Comparison of ENCODE assay signal across 23 mouse cellular contexts in genomic region chr3:92508185-92508584, GRCm38 (mm10). TPM values are rescaled to one million over a fixed set of nuclear protein-coding genes. Genes with fewer than 3 reads are reported as not detected.
"Had no signal": no experiment of that assay in that cellular context is flagged by ENCODE, and none has a peak within 500 bp of the region (broad histone marks: within the 10 kb centered on the region; RNA-seq: fewer than 3 reads in every experiment).

No protein-coding gene starts in this region.

- DNase-seq: retina, postnatal 1 day; right cerebral cortex, adult 18-20 months; right cerebral cortex, postnatal 14 days; right cerebral cortex, postnatal 25 days; right cerebral cortex, postnatal 4 days; spleen, adult 18-20 months; thymus, adult 18-20 months; thymus, adult 2 months; thymus, postnatal 14 days; thymus, postnatal 25 days; thymus, postnatal 36 days; thymus, postnatal 4 days had no signal

- H3K4me3 ChIP-seq: neural tube, embryonic 12.5 days; neural tube, embryonic 13.5 days; neural tube, embryonic 15.5 days had no signal

- H3K36me3 ChIP-seq: neural tube, embryonic 12.5 days; neural tube, embryonic 13.5 days; neural tube, embryonic 15.5 days had no signal

- H3K9ac ChIP-seq: neural tube, embryonic 12.5 days; neural tube, embryonic 13.5 days; neural tube, embryonic 15.5 days had no signal

- H3K27ac ChIP-seq: neural tube, embryonic 12.5 days; neural tube, embryonic 13.5 days; neural tube, embryonic 15.5 days had no signal

- H3K4me1 ChIP-seq: neural tube, embryonic 12.5 days; neural tube, embryonic 13.5 days; neural tube, embryonic 15.5 days had no signal

- H3K9me3 ChIP-seq: neural tube, embryonic 12.5 days; neural tube, embryonic 13.5 days; neural tube, embryonic 15.5 days had no signal

- H3K27me3 ChIP-seq: neural tube, embryonic 12.5 days; neural tube, embryonic 13.5 days; neural tube, embryonic 15.5 days had no signal

- H3K4me2 ChIP-seq: neural tube, embryonic 12.5 days; neural tube, embryonic 13.5 days; neural tube, embryonic 15.5 days had no signal

RNA-seq across cellular contexts. Expression of gene Sprr4, which starts 7.9 kb away (rescaled TPM):
- total RNA-seq: neutrophil, adult 5-6 weeks had no signal
- polyA plus RNA-seq: neural tube, embryonic 11.5 days; neural tube, embryonic 12.5 days; neural tube, embryonic 13.5 days; neural tube, embryonic 14.5 days; neural tube, embryonic 15.5 days; small intestine, adult 2 months; spleen, adult 2 months; testis, adult 2 months; thymus, adult 2 months; thymus, postnatal 0 days; urinary bladder, adult 2 months had no signal

RNA-seq across cellular contexts. Expression of gene Sprr1a, which starts 22.5 kb away (rescaled TPM):
- total RNA-seq: neutrophil, adult 5-6 weeks had no signal
- polyA plus RNA-seq: neural tube, embryonic 11.5 days; neural tube, embryonic 12.5 days; neural tube, embryonic 13.5 days; neural tube, embryonic 14.5 days; spleen, adult 2 months had no signal

RNA-seq across cellular contexts. Expression of gene 2310046K23Rik, which starts 26.1 kb away (rescaled TPM):
- total RNA-seq: neutrophil, adult 5-6 weeks had no signal
- polyA plus RNA-seq: neural tube, embryonic 11.5 days; neural tube, embryonic 12.5 days; neural tube, embryonic 13.5 days; neural tube, embryonic 14.5 days; neural tube, embryonic 15.5 days; small intestine, adult 2 months; spleen, adult 2 months; testis, adult 2 months; thymus, postnatal 0 days; urinary bladder, adult 2 months had no signal

RNA-seq across cellular contexts. Expression of gene Sprr3, which starts 49.7 kb away (rescaled TPM):
- total RNA-seq: neutrophil, adult 5-6 weeks had no signal
- polyA plus RNA-seq: neural tube, embryonic 11.5 days; neural tube, embryonic 12.5 days; neural tube, embryonic 13.5 days; neural tube, embryonic 14.5 days; neural tube, embryonic 15.5 days; spleen, adult 2 months; testis, adult 2 months had no signal
